Mouse (Mus musculus) liver, embryonic 14.5 days (tissue): ENCODE results near the gene Dvl1.

Source experiments
- CTCF ChIP-seq: IDR thresholded peaks from 2 replicates; pipeline ENCODE4 v1.5.1; 2016; ENCODE audit warnings: antibody characterized with exemption, low read depth, control low read depth
- EP300 ChIP-seq: IDR thresholded peaks from 2 replicates; pipeline ENCODE4 v1.6.1; 2016; ENCODE audit warnings: antibody characterized with exemption, low read depth

DNA sequence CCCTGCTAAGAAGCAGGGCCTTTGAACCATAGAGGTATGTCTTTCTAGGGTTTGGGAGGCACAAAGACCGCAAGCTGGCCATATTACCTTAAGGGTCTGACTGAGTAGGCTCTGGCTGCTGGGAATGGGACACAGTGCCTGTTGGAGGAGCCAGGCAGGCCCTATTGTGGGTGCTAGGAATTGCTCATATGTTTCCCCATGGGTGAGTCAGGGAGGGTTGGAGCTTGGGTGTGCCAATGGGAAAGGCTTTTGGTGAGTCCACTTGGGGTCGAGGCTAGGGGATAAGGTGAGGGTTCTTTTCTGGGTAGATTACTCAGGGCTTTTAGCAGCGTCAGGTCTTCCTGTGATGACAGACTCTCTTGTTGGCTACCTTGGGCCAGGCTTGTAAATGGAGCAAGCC lies 4.2 kb downstream of the Dvl1 start:
- TF ChIP-seq CTCF: no peak
- TF ChIP-seq EP300: no peak
